Mouse (Mus musculus) kidney, adult 11 months (tissue): ENCODE data around the gene Miga1.

Experiments used
- DNase-seq: peaks from one replicate; pipeline ENCODE4 v3.0.0; 2022

The Miga1 gene

GRCm38 (mm10) chr3:152284759-152285158, 55.4 kb downstream of the Miga1 start:
- no peak for DNase-seq

- no peak for DNase-seq
Observed at GRCm38 (mm10) chr3:152284306-152284705, 55.9 kb downstream of the Miga1 start.

GRCm38 (mm10) chr3:152282126-152282525, 58.1 kb downstream of the Miga1 start:
- no peak for DNase-seq

GRCm38 (mm10) chr3:152278431-152278830, 61.8 kb downstream of the Miga1 start:
- DNase-seq = no peak

GRCm38 (mm10) chr3:152277912-152278311, 62.3 kb downstream of the Miga1 start:
- no peak for DNase-seq

GRCm38 (mm10) chr3:152276935-152277334, 63.3 kb downstream of the Miga1 start:
- no peak for DNase-seq

- DNase-seq = no peak
Observed at GRCm38 (mm10) chr3:152275008-152275407, 65.2 kb downstream of the Miga1 start.

GRCm38 (mm10) chr3:152272974-152273685, 67.1 kb downstream of the Miga1 start:
- no peak for DNase-seq

GRCm38 (mm10) chr3:152271876-152272275, 68.3 kb downstream of the Miga1 start:
- no peak for DNase-seq

- no peak for DNase-seq
Observed at GRCm38 (mm10) chr3:152271071-152271710, 69.0 kb downstream of the Miga1 start.

GRCm38 (mm10) chr3:152268099-152268498, 72.1 kb downstream of the Miga1 start:
- DNase-seq = no peak

GRCm38 (mm10) chr3:152266036-152266421, 74.2 kb downstream of the Miga1 start, which contains the start of gene Nexn:
Nexn (minus strand) TSS chr3:152266350.
- no peak for DNase-seq

- DNase-seq = peak; percentile 71
Observed at GRCm38 (mm10) chr3:152265351-152266035, 74.7 kb downstream of the Miga1 start.

- no peak for DNase-seq
Observed at GRCm38 (mm10) chr3:152264830-152265229, 75.4 kb downstream of the Miga1 start.

- no peak for DNase-seq
Observed at GRCm38 (mm10) chr3:152264374-152264773, 75.8 kb downstream of the Miga1 start.

GRCm38 (mm10) chr3:152261948-152262347, 78.3 kb downstream of the Miga1 start:
- peak; percentile 14 for DNase-seq

GRCm38 (mm10) chr3:152261436-152261835, 78.8 kb downstream of the Miga1 start:
- DNase-seq = no peak

- DNase-seq = no peak
Observed at GRCm38 (mm10) chr3:152260362-152260761, 79.8 kb downstream of the Miga1 start.

GRCm38 (mm10) chr3:152259409-152259808, 80.8 kb downstream of the Miga1 start:
- DNase-seq = peak; percentile 76

- DNase-seq = no peak
Observed at GRCm38 (mm10) chr3:152257528-152257927, 82.7 kb downstream of the Miga1 start.

GRCm38 (mm10) chr3:152250487-152250886, 89.7 kb downstream of the Miga1 start:
- no peak for DNase-seq

GRCm38 (mm10) chr3:152247708-152248107, 92.5 kb downstream of the Miga1 start:
- DNase-seq = no peak

GRCm38 (mm10) chr3:152245273-152245910, 94.8 kb downstream of the Miga1 start:
- DNase-seq = no peak
